Mouse (Mus musculus) urinary bladder, postnatal 10 days (tissue): ENCODE data around the gene Havcr2.
A peak's percentile ranks its signal among the peaks of the same experiment; 100 is the strongest.
"Not testable (repeated sequence)": the region's sequence is repeated elsewhere in the genome, so short reads cannot be mapped to it uniquely, and the experiment has no call there.

Source experiments
- DNase-seq: peaks from one replicate; pipeline ENCODE4 v3.0.0; 2022; ENCODE audit warnings: low spot score

Havcr2 gene

GRCm38 (mm10) chr11:46454453-46455045 lies at the start of gene Havcr2:
Gene Havcr2 (plus strand): TSS chr11:46454935.
- no peak for DNase-seq

DNA sequence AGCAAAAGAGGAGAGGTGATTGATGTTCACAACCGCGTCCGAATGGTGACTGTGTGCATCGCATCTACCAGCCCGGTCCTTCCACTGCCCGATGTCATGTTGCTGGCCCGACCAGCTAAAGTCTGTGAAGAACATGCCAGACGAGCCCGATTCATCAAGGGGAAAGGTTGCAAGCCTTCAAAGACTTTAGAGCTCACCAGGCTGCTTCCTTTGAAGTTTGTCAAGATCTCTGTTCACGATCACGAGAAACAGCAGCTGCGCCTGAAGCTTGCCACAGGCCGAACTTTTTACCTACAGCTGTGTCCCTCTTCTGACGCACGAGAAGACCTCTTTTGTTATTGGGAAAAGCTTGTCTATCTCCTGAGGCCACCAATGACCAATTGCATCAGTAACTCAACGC lies 49.7 kb upstream of the Havcr2 start:
- DNase-seq = no peak

GRCm38 (mm10) chr11:46406721-46407120 lies 48.0 kb upstream of the Havcr2 start:
- DNase-seq = no peak

DNA sequence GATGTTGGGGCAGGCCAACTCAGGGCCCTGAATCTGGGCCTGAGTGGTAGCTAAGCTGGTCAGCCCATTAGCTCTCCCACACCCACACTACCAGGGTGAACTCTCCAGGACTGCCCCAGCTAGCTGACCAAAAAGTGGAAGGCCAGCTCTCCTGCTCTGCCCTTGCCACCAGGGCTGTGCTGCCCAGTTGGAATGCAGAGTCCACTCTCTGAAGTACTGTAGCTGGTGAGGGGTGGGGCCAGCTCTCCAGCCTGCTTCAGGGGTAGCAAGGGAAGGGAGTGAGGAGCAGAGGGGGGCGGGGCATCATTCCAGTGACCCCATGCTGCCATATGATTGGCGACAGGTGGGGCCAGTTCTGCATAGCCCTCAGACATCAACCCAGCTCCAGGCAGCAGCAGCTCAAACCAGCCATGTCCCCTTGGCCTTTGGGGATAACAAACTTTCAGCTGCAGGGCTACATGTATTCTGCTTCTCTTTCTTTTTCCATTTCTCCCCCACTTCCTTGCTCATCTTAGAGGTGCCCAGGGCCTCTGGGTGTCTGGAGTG lies 44.6 kb upstream of the Havcr2 start:
- no peak for DNase-seq

GRCm38 (mm10) chr11:46418438-46418837 lies 36.3 kb upstream of the Havcr2 start:
- no peak for DNase-seq

- DNase-seq = no peak
Measured at GRCm38 (mm10) chr11:46418860-46419259, 35.9 kb upstream of the Havcr2 start.

DNA sequence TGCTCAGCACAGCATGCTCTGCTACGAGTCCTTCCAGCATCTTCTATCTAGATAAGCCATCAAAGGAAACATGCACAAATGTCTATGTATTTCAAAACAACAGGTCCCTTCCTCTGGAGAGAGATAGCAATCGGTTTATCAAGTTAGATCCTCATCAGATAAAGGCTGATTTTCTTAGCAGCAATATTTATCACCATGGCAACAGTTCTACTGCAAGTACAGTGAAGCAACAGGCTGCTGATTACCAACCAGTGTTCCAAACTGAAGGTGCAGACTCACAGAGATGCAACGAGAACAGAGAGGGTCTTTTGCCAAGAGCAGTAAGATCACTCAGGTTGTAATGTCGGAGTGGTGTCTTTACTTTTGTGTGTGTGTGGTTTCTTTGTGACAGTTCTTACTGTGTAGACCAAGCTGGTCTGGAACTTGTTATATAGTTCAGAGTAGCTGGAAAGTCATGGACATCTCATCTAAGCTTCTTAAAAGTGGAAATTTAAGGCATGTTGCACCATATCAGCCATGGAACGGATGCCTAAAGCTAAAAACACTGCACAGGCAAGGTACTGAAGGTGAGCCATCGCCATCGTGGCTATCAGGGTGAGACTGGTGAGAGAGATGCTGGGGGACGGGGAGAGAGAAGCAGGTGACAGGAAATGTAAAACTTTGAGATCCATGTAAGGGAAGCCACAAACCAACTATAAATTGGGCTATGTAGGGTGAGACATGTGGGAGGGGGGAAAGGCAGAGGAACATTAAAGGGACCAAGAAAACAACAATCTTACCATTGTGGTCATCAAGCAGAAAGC lies 33.4 kb upstream of the Havcr2 start:
- no peak for DNase-seq

GRCm38 (mm10) chr11:46428131-46428530 lies 26.6 kb upstream of the Havcr2 start:
- not testable (repeated sequence) for DNase-seq

- no peak for DNase-seq
Measured at GRCm38 (mm10) chr11:46430123-46430522, 24.6 kb upstream of the Havcr2 start.

DNA sequence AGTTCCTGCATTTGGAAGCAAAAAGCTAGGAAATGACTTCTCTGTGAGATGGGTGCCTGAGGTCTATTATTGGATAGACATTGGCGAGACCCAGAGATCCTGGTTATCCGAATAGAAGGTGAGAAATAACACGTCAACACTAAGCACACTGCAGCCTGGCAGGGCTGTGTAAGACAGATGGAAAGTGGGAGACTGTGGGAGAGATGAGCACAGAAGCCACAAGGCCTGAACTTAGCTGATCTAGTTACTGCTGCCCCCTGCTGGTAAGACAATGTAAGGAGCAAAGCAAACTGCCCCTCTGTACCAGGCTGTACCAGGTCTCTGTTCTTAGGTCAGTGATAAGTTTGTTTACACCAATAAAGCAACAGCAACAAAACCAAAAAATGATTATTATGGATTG lies 23.6 kb upstream of the Havcr2 start:
- no peak for DNase-seq

DNA sequence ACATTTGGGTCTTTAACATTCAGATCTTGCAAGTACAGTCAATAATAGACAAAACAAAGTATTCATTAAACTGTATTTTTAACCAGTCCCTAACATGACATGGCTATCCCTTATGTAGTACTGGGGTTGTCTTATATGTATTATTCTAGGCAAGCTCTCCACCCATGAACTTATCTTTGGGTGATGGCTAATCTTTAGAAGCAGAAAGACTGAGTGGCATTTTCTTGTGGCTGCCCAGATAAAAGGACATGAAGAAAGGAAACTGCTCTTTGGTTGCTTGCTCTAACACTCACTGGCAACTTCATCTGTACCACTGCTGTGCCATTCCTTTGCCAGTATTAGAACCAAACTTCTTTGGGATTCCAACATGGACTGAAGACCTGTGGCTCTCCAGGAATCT lies 19.4 kb upstream of the Havcr2 start:
- DNase-seq = no peak

GRCm38 (mm10) chr11:46436760-46437458 lies 17.8 kb upstream of the Havcr2 start, which contains the start of gene Med7:
Gene Med7 (plus strand): TSS chr11:46436925.
- peak; percentile 68 for DNase-seq

GRCm38 (mm10) chr11:46437459-46438000 lies 17.2 kb upstream of the Havcr2 start:
- no peak for DNase-seq

- DNase-seq = no peak
Measured at GRCm38 (mm10) chr11:46439005-46439543, 15.7 kb upstream of the Havcr2 start.

- DNase-seq = no peak
Measured at GRCm38 (mm10) chr11:46441774-46442173, 13.0 kb upstream of the Havcr2 start.

DNA sequence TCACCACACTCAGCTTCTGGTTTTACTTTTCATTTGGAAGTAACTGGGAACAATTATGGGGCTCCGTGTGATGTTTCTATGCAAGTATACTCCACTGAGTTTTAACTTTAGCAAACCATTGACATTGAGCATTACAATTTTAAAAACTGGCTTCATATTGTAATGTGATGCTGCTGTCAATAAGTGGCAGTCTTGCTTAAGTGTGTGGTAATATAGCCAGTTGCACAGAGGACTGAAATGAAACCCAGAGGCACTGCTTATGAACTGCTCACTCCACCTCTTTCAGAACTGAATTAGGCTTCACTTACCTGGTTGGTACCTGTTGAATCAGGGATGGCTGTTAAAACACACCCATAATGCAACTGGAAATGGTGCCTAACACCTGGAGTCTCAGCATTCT lies 11.6 kb upstream of the Havcr2 start:
- DNase-seq = no peak

DNA sequence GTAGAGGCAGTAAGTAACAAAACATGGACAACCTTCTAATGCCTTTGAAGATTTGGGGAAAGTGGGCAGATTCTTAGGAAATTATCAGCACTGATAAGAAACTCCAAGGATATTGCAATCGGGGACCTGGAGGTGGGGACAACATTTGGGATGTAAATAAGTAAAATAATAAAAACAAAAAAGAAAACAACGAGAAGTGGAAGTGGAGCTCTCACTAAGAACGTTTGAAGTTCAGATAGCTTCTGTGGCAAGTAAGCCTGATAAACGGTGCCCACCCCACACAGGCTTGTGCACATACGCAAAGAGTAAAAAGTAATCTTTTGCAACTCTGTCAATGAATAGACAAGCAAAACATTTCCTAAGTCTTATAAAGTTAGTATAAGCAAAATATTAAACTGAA lies 10.8 kb upstream of the Havcr2 start:
- DNase-seq = no peak

- no peak for DNase-seq
Measured at GRCm38 (mm10) chr11:46446150-46446549, 8.6 kb upstream of the Havcr2 start.

DNA sequence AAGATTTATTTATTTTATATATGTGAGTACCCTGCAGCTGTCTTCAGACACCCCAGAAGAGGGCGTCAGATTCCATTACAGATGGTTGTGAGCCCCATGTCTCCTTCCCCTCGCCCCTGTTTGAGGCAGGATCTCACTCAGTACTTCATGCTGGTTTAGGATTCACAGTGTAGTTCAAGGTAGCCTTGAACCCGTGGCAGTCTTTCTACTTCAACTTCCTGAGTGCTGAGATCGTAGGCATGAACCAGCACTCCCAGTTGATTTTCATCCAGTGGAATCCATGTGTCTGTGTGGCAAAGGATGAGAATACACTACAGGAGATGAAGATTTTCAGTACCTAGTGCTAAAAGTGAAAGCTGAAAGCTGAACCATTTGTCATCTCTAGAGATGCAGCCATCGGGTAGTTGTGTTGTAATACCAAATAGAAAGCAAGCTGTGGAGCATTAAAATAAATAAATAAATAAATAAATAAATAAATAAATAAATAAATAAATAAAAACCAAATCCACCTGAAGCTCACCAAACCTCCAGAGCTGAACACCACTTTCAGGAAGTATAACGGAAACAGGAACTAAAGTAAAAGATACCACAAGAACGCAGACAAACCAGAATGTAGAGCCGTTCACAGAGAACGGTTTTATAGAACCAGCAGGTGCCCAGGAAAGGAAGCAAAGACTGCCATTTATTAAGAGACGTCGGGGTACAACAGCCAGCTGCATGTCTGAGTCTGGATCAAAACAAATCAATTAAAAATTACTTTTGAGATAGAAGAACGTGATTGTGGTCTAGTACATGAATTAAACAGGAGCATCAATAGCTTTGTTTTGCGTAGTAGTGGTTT lies 6.9 kb upstream of the Havcr2 start:
- DNase-seq = no peak

DNA sequence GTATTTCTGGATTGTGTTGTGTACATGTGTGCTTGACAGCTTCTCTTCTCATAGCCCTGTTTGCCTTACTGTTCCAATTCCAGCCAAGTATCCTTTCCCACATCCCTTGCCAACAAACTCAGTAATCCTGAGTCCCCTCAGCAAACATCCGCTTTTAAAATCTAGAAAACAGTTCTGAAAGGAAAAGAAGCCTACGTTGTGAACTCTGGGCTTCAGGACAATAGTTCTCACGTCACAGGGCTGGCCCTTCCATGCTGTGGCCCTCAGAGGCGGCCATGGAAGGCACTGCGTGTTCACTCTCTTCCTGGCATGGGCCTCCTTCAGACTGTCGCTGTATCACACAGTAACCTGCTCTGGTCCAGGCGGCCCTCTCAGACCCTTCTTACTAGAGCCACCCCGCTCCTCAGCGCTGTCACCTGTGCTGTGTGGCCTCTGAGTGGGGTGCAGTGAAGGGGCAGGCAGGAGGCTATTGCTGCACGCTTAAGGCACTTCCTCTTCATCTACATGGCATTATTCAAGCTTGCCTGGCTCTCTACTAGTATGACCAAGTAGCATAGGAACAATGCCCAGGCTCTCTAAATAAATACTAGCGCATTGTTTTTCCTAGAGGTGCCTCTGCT lies 5.2 kb upstream of the Havcr2 start:
- no peak for DNase-seq

GRCm38 (mm10) chr11:46459960-46460359 lies 5.2 kb downstream of the Havcr2 start:
- no peak for DNase-seq
